Mouse (Mus musculus) E14TG2a.4 (cell line): ENCODE results near the gene Otx2.

ENCODE experiments used
- CTCF ChIP-seq: conservative IDR thresholded peaks from 2 replicates; pipeline ENCODE4 v1.5.1; 2014; ENCODE audit warnings: low read length
- NANOG ChIP-seq: IDR thresholded peaks from 2 replicates; pipeline ENCODE4 v1.6.1; 2014; ENCODE audit warnings: borderline replicate concordance, low read length, mixed read lengths
- POU5F1 ChIP-seq: IDR thresholded peaks from 2 replicates; pipeline ENCODE4 v1.6.1; 2014; ENCODE audit warnings: low read length, borderline replicate concordance

- TF ChIP-seq CTCF = no peak
- no peak for TF ChIP-seq NANOG
- no peak for TF ChIP-seq POU5F1
Measured at GRCm38 (mm10) chr14:48641462-48642395, 31.9 kb downstream of the Otx2 start.
